Mouse (Mus musculus): ENCODE data around the gene Nub1.
A peak's percentile ranks its signal among the peaks of the same experiment; 100 is the strongest.
"Not testable (repeated sequence)": the region's sequence is repeated elsewhere in the genome, so short reads cannot be mapped to it uniquely, and the experiment has no call there.

The Nub1 gene

GRCm38 (mm10) chr5:24685366-24686093 lies at the start of gene Nub1:
Gene Nub1 (plus strand): TSS chr5:24685532.
- peak; percentile 100 for DNase-seq (ENCODE audit: extremely low spot score)

GRCm38 (mm10) chr5:24636987-24637386 lies 48.3 kb upstream of the Nub1 start:
- DNase-seq (ENCODE audit: extremely low spot score), result no peak

- DNase-seq (ENCODE audit: extremely low spot score), result no peak
Observed at GRCm38 (mm10) chr5:24638131-24638530, 47.2 kb upstream of the Nub1 start.

- DNase-seq (ENCODE audit: extremely low spot score), result no peak
Observed at GRCm38 (mm10) chr5:24639081-24639480, 46.3 kb upstream of the Nub1 start.

GRCm38 (mm10) chr5:24645454-24645853 lies 39.9 kb upstream of the Nub1 start:
- no peak for DNase-seq (ENCODE audit: extremely low spot score)

- no peak for DNase-seq (ENCODE audit: extremely low spot score)
Observed at GRCm38 (mm10) chr5:24649231-24649630, 36.1 kb upstream of the Nub1 start.

- no peak for DNase-seq (ENCODE audit: extremely low spot score)
Observed at GRCm38 (mm10) chr5:24649701-24650100, 35.6 kb upstream of the Nub1 start.

- DNase-seq (ENCODE audit: extremely low spot score), result no peak
Observed at GRCm38 (mm10) chr5:24651356-24651755, 34.0 kb upstream of the Nub1 start.

- peak; percentile 86 for DNase-seq (ENCODE audit: extremely low spot score)
Observed at GRCm38 (mm10) chr5:24651768-24652752, 33.3 kb upstream of the Nub1 start.

- no peak for DNase-seq (ENCODE audit: extremely low spot score)
Observed at GRCm38 (mm10) chr5:24652780-24653179, 32.6 kb upstream of the Nub1 start.

- DNase-seq (ENCODE audit: extremely low spot score), result no peak
Observed at GRCm38 (mm10) chr5:24654491-24654890, 30.8 kb upstream of the Nub1 start.

- DNase-seq (ENCODE audit: extremely low spot score), result no peak
Observed at GRCm38 (mm10) chr5:24657113-24657512, 28.2 kb upstream of the Nub1 start.

GRCm38 (mm10) chr5:24659708-24660423 lies 25.5 kb upstream of the Nub1 start:
- DNase-seq (ENCODE audit: extremely low spot score), result no peak

GRCm38 (mm10) chr5:24661457-24661856 lies 23.9 kb upstream of the Nub1 start:
- DNase-seq (ENCODE audit: extremely low spot score), result no peak

GRCm38 (mm10) chr5:24674238-24674637 lies 11.1 kb upstream of the Nub1 start:
- DNase-seq (ENCODE audit: extremely low spot score), result peak; percentile 75

- DNase-seq (ENCODE audit: extremely low spot score), result no peak
Observed at GRCm38 (mm10) chr5:24681436-24681835, 3.9 kb upstream of the Nub1 start.

- peak; percentile 42 for DNase-seq (ENCODE audit: extremely low spot score)
Observed at GRCm38 (mm10) chr5:24684578-24685365, 560 bp upstream of the Nub1 start.

GRCm38 (mm10) chr5:24686176-24686575 lies 844 bp downstream of the Nub1 start:
- DNase-seq (ENCODE audit: extremely low spot score), result no peak

- DNase-seq (ENCODE audit: extremely low spot score), result not testable (repeated sequence)
Observed at GRCm38 (mm10) chr5:24686671-24687420, 1.5 kb downstream of the Nub1 start.

GRCm38 (mm10) chr5:24687696-24688095 lies 2.4 kb downstream of the Nub1 start:
- no peak for DNase-seq (ENCODE audit: extremely low spot score)

All from embryo, embryonic 9.5 days (tissue).